Comparison of ENCODE assay signal across 8 mouse cellular contexts in genomic region chr17:46554977-46555672, GRCm38 (mm10). TPM values are rescaled to one million over a fixed set of nuclear protein-coding genes. Genes with fewer than 3 reads are reported as not detected.
DNase-seq lines count a peak whose midpoint lies in the region; ATAC-seq and TF ChIP-seq lines count a peak whose summit lies in the region.

No protein-coding gene starts in this region.

- no peak overlapping the region for H3K27ac ChIP-seq in bone marrow macrophage, adult 2 months (ENCODE audit: insufficient read depth, low read depth, low read length)
- H3K27ac ChIP-seq in forebrain, embryonic 13.5 days = peak overlapping the region; percentile 90
- H3K27ac ChIP-seq in intestine, embryonic 15.5 days = peak overlapping the region; percentile 94

- intact Hi-C loops in left cerebral cortex, postnatal 36 days (cut with DNase I) = loop anchor here (5.0 kb wide), 1 partner anchor 82 kb away; no protein-coding TSS in a partner anchor

- peak; percentile 3; the same call in 1 of the 2 replicates for ATAC-seq in forebrain, embryonic 13.5 days
- no peak for ATAC-seq in intestine, embryonic 15.5 days

- no peaks in the 10 kb centered on the region for H3K27me3 ChIP-seq in forebrain, embryonic 13.5 days
- no peaks in the 10 kb centered on the region for H3K27me3 ChIP-seq in intestine, embryonic 15.5 days (replicated peaks)

- peak; percentile 57 to 63 for DNase-seq in left cerebral cortex, postnatal 36 days (ENCODE audit: low spot score in 2 of 2)
- DNase-seq in left cerebral cortex, adult 9 months (ENCODE audit: low spot score in 2 of 2) = no peak
- peak; percentile 70 for DNase-seq in lung, adult 2 months
- peak; percentile 56 for DNase-seq in retina, embryonic 14.5 days (ENCODE audit: low spot score)
- no peak for DNase-seq in frontal cortex, postnatal 25 days (ENCODE audit: low spot score in 2 of 2)

- no peaks in the 10 kb centered on the region for H3K9me3 ChIP-seq in forebrain, embryonic 13.5 days (replicated peaks)
- H3K9me3 ChIP-seq in intestine, embryonic 15.5 days = no peaks in the 10 kb centered on the region

- H3K36me3 ChIP-seq in forebrain, embryonic 13.5 days (ENCODE audit: poor library complexity, severe bottlenecking) = peaks cover 22% of the 10 kb centered on the region
- H3K36me3 ChIP-seq in intestine, embryonic 15.5 days = peaks cover 14% of the 10 kb centered on the region

- peaks cover 28% of the 10 kb centered on the region for H3K4me1 ChIP-seq in bone marrow macrophage, adult 2 months (ENCODE audit: control insufficient read depth, insufficient read depth, low read length)
- H3K4me1 ChIP-seq in forebrain, embryonic 13.5 days = peaks cover 38% of the 10 kb centered on the region
- peaks cover 30% of the 10 kb centered on the region for H3K4me1 ChIP-seq in intestine, embryonic 15.5 days (replicated peaks)
- H3K4me1 ChIP-seq in lung, adult 2 months (ENCODE audit: control insufficient read depth, insufficient read depth, low read length) = peaks cover 12% of the 10 kb centered on the region

- no peak for TF ChIP-seq CTCF in bone marrow macrophage, adult 2 months (IDR thresholded peaks at IDR 0.05; ENCODE audit: low read depth, low read length)
- no peak for TF ChIP-seq CTCF in lung, adult 2 months (IDR thresholded peaks at IDR 0.05; ENCODE audit: insufficient read depth, low read length)

- H3K4me2 ChIP-seq in forebrain, embryonic 13.5 days = peak overlapping the region; percentile 94
- H3K4me2 ChIP-seq in intestine, embryonic 15.5 days (replicated peaks) = peak overlapping the region; percentile 87

- H3K4me3 ChIP-seq in bone marrow macrophage, adult 2 months (ENCODE audit: insufficient read depth, low read length) = peak overlapping the region; percentile 88
- H3K4me3 ChIP-seq in forebrain, embryonic 13.5 days = peak overlapping the region; percentile 95
- H3K4me3 ChIP-seq in intestine, embryonic 15.5 days (replicated peaks) = peak overlapping the region; percentile 99
- peak overlapping the region; percentile 79 for H3K4me3 ChIP-seq in lung, adult 2 months (replicated peaks; ENCODE audit: extremely low read depth, low read depth, low read length)

- peak overlapping the region; percentile 97 for H3K9ac ChIP-seq in forebrain, embryonic 13.5 days
- peak overlapping the region; percentile 100 for H3K9ac ChIP-seq in intestine, embryonic 15.5 days

- WGBS in forebrain, embryonic 13.5 days = under 1% methylated on average over 64 of the region's 75 CpGs
- WGBS in intestine, embryonic 15.5 days = under 1% methylated on average over 74 of the region's 75 CpGs
- 1% methylated on average over 75 of the region's 75 CpGs for WGBS in lung, adult 2 months

- no peak for TF ChIP-seq POLR2A in bone marrow macrophage, adult 2 months (IDR thresholded peaks at IDR 0.05; ENCODE audit: borderline replicate concordance, low read depth, low read length)
- TF ChIP-seq POLR2A in lung, adult 2 months (IDR thresholded peaks at IDR 0.05; ENCODE audit: borderline replicate concordance, extremely low read depth, low read depth, low read length) = no peak

RNA-seq across cellular contexts. Expression of gene Srf, which starts 0.8 kb away (rescaled TPM):
- 10 to 100 TPM; 55.6 to 68.4 TPM for total RNA-seq in left cerebral cortex, postnatal 36 days (2021)
- polyA plus RNA-seq in bone marrow macrophage, adult 2 months (2012; ENCODE audit: insufficient read depth, insufficient read length, missing spikeins) = 28.9 and 44.2 TPM in 2 replicates
- polyA plus RNA-seq in forebrain, embryonic 13.5 days (2015; fragmentation: Nextera tagmentation; extraction: Ambion mirVana) = 4.2 and 4.4 TPM in 2 replicates
- polyA plus RNA-seq in intestine, embryonic 15.5 days (2015; fragmentation: Nextera tagmentation; extraction: Ambion mirVana) = 7.6 and 8.9 TPM in 2 replicates
- 162 and 190 TPM in 2 replicates for polyA plus RNA-seq in lung, adult 2 months (2012; rRNA removed)

RNA-seq across cellular contexts. Expression of gene Cul9, which starts 8.9 kb away (rescaled TPM):
- total RNA-seq in left cerebral cortex, postnatal 36 days (2021) = 10 to 100 TPM; 58.8 to 76.6 TPM
- 27.7 and 46.3 TPM in 2 replicates for polyA plus RNA-seq in bone marrow macrophage, adult 2 months (2012; ENCODE audit: insufficient read depth, insufficient read length, missing spikeins)
- polyA plus RNA-seq in forebrain, embryonic 13.5 days (2015; fragmentation: Nextera tagmentation; extraction: Ambion mirVana) = 9.8 and 12.4 TPM in 2 replicates
- 2.8 and 3.4 TPM in 2 replicates for polyA plus RNA-seq in intestine, embryonic 15.5 days (2015; fragmentation: Nextera tagmentation; extraction: Ambion mirVana)
- 25.3 and 27.5 TPM in 2 replicates for polyA plus RNA-seq in lung, adult 2 months (2012; rRNA removed)

RNA-seq across cellular contexts. Expression of gene Dnph1, which starts 58.6 kb away (rescaled TPM):
- 1 to 10 TPM; 3.5 to 5.4 TPM for total RNA-seq in left cerebral cortex, postnatal 36 days (2021)
- 5.7 and 9.0 TPM in 2 replicates for polyA plus RNA-seq in bone marrow macrophage, adult 2 months (2012; ENCODE audit: insufficient read depth, insufficient read length, missing spikeins)
- polyA plus RNA-seq in forebrain, embryonic 13.5 days (2015; fragmentation: Nextera tagmentation; extraction: Ambion mirVana) = 51.2 and 59.0 TPM in 2 replicates
- 48.7 and 48.9 TPM in 2 replicates for polyA plus RNA-seq in intestine, embryonic 15.5 days (2015; fragmentation: Nextera tagmentation; extraction: Ambion mirVana)
- 0.78 and 2.0 TPM in 2 replicates for polyA plus RNA-seq in lung, adult 2 months (2012; rRNA removed)

Comparison
In these comparisons a context has a peak if more than half of its experiments do, and no peak if none do; other contexts are left out.
1. DNase-seq: peak in left cerebral cortex, postnatal 36 days (2 of 2), lung, adult 2 months (single experiment) and retina, embryonic 14.5 days (single experiment); none in left cerebral cortex, adult 9 months (0 of 2) and frontal cortex, postnatal 25 days (0 of 2).
2. Peak in every context shown above with its lines, with median percentiles within 50 percentile points of each other: H3K4me3 ChIP-seq.